Mouse (Mus musculus): ENCODE results near the gene Agbl4. TPM values are rescaled to one million over a fixed set of nuclear protein-coding genes. Genes with fewer than 3 reads are reported as not detected.

Gene Agbl4
- polyA plus RNA-seq, 1 experiment, result not detected

DNA sequence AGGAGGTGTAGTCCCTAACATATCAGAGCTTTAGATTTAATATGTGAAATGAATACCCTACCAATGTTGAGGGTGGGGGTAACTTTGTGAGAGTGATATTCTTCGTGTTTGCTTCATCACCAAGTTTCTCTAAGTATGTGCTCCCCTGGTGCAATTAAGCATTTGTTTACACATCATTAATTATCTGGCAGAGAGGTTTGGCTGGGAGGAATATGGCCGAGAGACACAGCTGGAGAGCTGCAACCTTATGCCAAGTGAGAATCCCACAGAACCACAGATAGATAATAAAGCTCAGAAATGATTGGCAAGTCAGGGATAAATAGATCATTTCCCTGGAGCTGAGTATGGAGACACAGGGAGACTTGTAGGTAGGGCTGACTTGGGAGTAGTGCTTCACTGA lies 1003.2 kb downstream of the Agbl4 start:
- Histone ChIP-seq H3K36me3 (replicated peaks; ENCODE audit: low read length) (no peaks in the 10 kb centered on the region), H3K4me3 (replicated peaks) (no peak overlapping the region), H3K4me1 (no peaks in the 10 kb centered on the region), H3K27me3 (replicated peaks) (no peaks in the 10 kb centered on the region), H3K9me3 (peaks cover 10% of the 10 kb centered on the region; the same call in 1 of the 2 replicates)
- TF ChIP-seq FLI1 (IDR thresholded peaks at IDR 0.05; ENCODE audit: low read length) (no peak), GATA1 (IDR thresholded peaks at IDR 0.05; ENCODE audit: borderline replicate concordance, low read length) (no peak)

- no peak for TF ChIP-seq GATA1 (IDR thresholded peaks at IDR 0.05; ENCODE audit: borderline replicate concordance, low read length)
- no peak for TF ChIP-seq FLI1 (IDR thresholded peaks at IDR 0.05; ENCODE audit: low read length)
- Histone ChIP-seq H3K9me3 (0 out of 2 replicates have a peak, but pooled peaks cover 6% of the 10 kb centered on the region), H3K4me1 (no peaks in the 10 kb centered on the region)
Measured at GRCm38 (mm10) chr4:111403243-111403642, 1005.8 kb downstream of the Agbl4 start.

GRCm38 (mm10) chr4:111410731-111411130 lies 1013.3 kb downstream of the Agbl4 start:
- H3K27me3 ChIP-seq (replicated peaks), result peaks cover 22% of the 10 kb centered on the region
- no peak overlapping the region for H3K4me3 ChIP-seq (replicated peaks)
- peaks cover 10% of the 10 kb centered on the region; the same call in 1 of the 2 replicates for H3K9me3 ChIP-seq
- H3K36me3 ChIP-seq (replicated peaks; ENCODE audit: low read length), result no peaks in the 10 kb centered on the region
- peaks cover 6% of the 10 kb centered on the region for H3K4me1 ChIP-seq
- TF ChIP-seq FLI1 (IDR thresholded peaks at IDR 0.05; ENCODE audit: low read length) (no peak), GATA1 (IDR thresholded peaks at IDR 0.05; ENCODE audit: borderline replicate concordance, low read length) (no peak)

More at GRCm38 (mm10) chr4:111403243-111403642, 1005.8 kb downstream of the Agbl4 start:
- Histone ChIP-seq H3K27me3 (replicated peaks) (no peaks in the 10 kb centered on the region), H3K4me3 (replicated peaks) (no peak overlapping the region), H3K36me3 (replicated peaks; ENCODE audit: low read length) (no peaks in the 10 kb centered on the region)

- Histone ChIP-seq H3K4me1 (peaks cover 6% of the 10 kb centered on the region), H3K36me3 (replicated peaks; ENCODE audit: low read length) (no peaks in the 10 kb centered on the region), H3K9me3 (peaks cover 11% of the 10 kb centered on the region; the same call in 1 of the 2 replicates), H3K27me3 (replicated peaks) (peaks cover 30% of the 10 kb centered on the region), H3K4me3 (replicated peaks) (peak overlapping the region; percentile 84)
- no peak for TF ChIP-seq FLI1 (IDR thresholded peaks at IDR 0.05; ENCODE audit: low read length)
- TF ChIP-seq GATA1 (IDR thresholded peaks at IDR 0.05; ENCODE audit: borderline replicate concordance, low read length), result no peak
Measured at GRCm38 (mm10) chr4:111414399-111414798, 1016.9 kb downstream of the Agbl4 start.

- Histone ChIP-seq H3K4me1 (peaks cover 6% of the 10 kb centered on the region), H3K27me3 (replicated peaks) (peaks cover 30% of the 10 kb centered on the region), H3K36me3 (replicated peaks; ENCODE audit: low read length) (no peaks in the 10 kb centered on the region), H3K9me3 (peaks cover 11% of the 10 kb centered on the region; the same call in 1 of the 2 replicates), H3K4me3 (replicated peaks) (peak within 1 kb of the TSS; percentile 84)
- TF ChIP-seq GATA1 (IDR thresholded peaks at IDR 0.05; ENCODE audit: borderline replicate concordance, low read length) (no peak), FLI1 (IDR thresholded peaks at IDR 0.05; ENCODE audit: low read length) (no peak)
Measured at GRCm38 (mm10) chr4:111414818-111415488, 1017.5 kb downstream of the Agbl4 start, which contains the start of gene Bend5. Gene Bend5 (plus strand): TSS chr4:111415006.

DNA sequence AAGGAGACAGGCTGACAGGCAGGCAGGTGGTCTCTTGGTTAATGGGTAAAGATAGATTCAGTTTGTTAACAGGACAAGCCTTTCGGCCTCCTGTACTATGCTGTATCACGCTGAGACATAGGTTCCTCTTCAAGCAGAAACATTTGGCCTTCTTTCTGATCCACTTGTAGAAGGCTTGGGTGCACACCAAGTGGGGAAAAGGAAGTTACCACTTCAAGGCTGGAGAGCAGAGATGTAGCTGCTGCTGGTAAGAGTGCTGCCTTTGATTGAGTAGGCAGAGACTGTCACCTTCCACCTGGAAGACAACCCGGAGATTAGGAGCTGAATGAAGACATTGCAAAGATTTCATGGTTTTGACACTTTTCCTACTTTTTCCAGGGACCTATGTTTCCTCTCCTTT lies 1018.7 kb downstream of the Agbl4 start:
- Histone ChIP-seq H3K9me3 (peaks cover 11% of the 10 kb centered on the region; the same call in 1 of the 2 replicates), H3K4me1 (peaks cover 6% of the 10 kb centered on the region), H3K27me3 (replicated peaks) (peaks cover 30% of the 10 kb centered on the region), H3K4me3 (replicated peaks) (no peak overlapping the region), H3K36me3 (replicated peaks; ENCODE audit: low read length) (no peaks in the 10 kb centered on the region)
- no peak for TF ChIP-seq GATA1 (IDR thresholded peaks at IDR 0.05; ENCODE audit: borderline replicate concordance, low read length)
- TF ChIP-seq FLI1 (IDR thresholded peaks at IDR 0.05; ENCODE audit: low read length), result no peak

DNA sequence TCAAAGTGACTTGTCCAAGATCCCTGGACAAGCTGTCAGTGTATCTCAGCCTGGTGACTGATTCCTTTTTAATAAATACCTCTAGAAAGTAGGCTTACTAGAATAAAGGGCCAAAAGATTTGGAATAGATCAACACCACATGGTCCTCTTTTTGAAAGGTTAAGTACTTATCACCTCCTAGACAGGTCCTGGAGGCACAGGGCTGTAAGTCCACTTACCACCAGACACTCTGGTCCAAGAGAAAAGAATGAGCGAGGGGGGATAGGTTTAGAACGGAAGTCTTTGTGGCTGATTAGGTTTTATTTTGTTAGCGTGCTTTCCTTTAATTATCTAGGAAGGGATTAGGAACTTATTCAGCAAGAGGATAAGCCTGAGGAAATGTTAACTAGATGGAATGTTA lies 1019.1 kb downstream of the Agbl4 start:
- H3K4me1 ChIP-seq, result peaks cover 6% of the 10 kb centered on the region
- peaks cover 30% of the 10 kb centered on the region for H3K27me3 ChIP-seq (replicated peaks)
- H3K36me3 ChIP-seq (replicated peaks; ENCODE audit: low read length), result no peaks in the 10 kb centered on the region
- H3K4me3 ChIP-seq (replicated peaks), result no peak overlapping the region
- no peak for TF ChIP-seq GATA1 (IDR thresholded peaks at IDR 0.05; ENCODE audit: borderline replicate concordance, low read length)
- TF ChIP-seq FLI1 (IDR thresholded peaks at IDR 0.05; ENCODE audit: low read length), result no peak
- peaks cover 11% of the 10 kb centered on the region; the same call in 1 of the 2 replicates for H3K9me3 ChIP-seq

DNA sequence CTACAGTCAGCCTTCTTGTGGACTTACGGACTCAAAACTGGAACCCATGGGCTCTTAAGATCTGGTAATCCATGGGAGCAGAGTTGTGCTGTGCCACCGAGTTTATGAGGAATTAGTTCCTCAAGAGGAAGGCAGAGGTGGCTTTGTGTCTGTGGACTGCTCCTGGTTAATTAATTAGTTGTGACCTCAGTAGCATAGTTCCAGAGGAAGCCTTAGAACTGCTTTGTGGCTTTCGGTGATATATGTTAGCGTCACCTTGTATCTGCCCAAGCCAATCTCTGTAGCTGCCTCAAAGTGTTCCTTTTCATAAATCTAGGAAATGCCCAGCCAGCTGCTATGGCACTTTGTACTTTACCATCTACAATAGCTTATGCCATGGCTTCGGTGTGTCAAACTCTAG lies 1020.3 kb downstream of the Agbl4 start:
- peaks cover 6% of the 10 kb centered on the region for H3K4me1 ChIP-seq
- H3K9me3 ChIP-seq, result peaks cover 11% of the 10 kb centered on the region; the same call in 1 of the 2 replicates
- no peaks in the 10 kb centered on the region for H3K36me3 ChIP-seq (replicated peaks; ENCODE audit: low read length)
- peaks cover 30% of the 10 kb centered on the region for H3K27me3 ChIP-seq (replicated peaks)
- H3K4me3 ChIP-seq (replicated peaks), result no peak overlapping the region
- TF ChIP-seq GATA1 (IDR thresholded peaks at IDR 0.05; ENCODE audit: borderline replicate concordance, low read length) (no peak), FLI1 (IDR thresholded peaks at IDR 0.05; ENCODE audit: low read length) (no peak)

GRCm38 (mm10) chr4:111419476-111419875 lies 1022.0 kb downstream of the Agbl4 start:
- TF ChIP-seq FLI1 (IDR thresholded peaks at IDR 0.05; ENCODE audit: low read length), result no peak
- TF ChIP-seq GATA1 (IDR thresholded peaks at IDR 0.05; ENCODE audit: borderline replicate concordance, low read length), result no peak
- Histone ChIP-seq H3K36me3 (replicated peaks; ENCODE audit: low read length) (no peaks in the 10 kb centered on the region), H3K9me3 (peaks cover 9% of the 10 kb centered on the region; the same call in 1 of the 2 replicates), H3K27me3 (replicated peaks) (peaks cover 21% of the 10 kb centered on the region), H3K4me3 (replicated peaks) (no peak overlapping the region), H3K4me1 (peaks cover 6% of the 10 kb centered on the region)

DNA sequence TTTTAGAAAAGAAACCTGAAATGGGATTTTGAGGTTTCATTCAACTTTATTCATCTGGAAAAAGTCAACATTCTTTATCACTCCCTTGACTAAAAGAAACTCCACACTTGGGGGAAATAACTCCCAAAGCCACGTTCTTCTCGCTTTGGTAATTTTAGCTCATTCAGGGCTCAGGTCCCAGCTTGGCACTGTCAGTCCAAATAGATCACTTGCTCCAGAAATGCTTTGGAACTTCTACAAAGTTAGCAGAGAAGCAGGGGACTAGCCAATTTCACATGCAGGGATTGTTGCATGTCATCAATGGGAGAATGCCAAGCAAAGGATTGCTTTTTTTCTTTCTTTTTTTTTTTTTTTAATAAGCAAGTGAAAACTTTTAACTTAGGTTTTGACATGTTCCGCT lies 1022.6 kb downstream of the Agbl4 start:
- Histone ChIP-seq H3K36me3 (replicated peaks; ENCODE audit: low read length) (no peaks in the 10 kb centered on the region), H3K9me3 (0 out of 2 replicates have a peak, but pooled peaks cover 8% of the 10 kb centered on the region), H3K4me3 (replicated peaks) (no peak overlapping the region)

More for the DNA sequence above, 1022.6 kb downstream of the Agbl4 start:
- H3K4me1 ChIP-seq, result peaks cover 2% of the 10 kb centered on the region
- TF ChIP-seq GATA1 (IDR thresholded peaks at IDR 0.05; ENCODE audit: borderline replicate concordance, low read length) (no peak), FLI1 (IDR thresholded peaks at IDR 0.05; ENCODE audit: low read length) (no peak)
- peaks cover 16% of the 10 kb centered on the region for H3K27me3 ChIP-seq (replicated peaks)

Data from megakaryocyte, embryonic 14.5 days (primary cell).